Mouse (Mus musculus) liver, embryonic 14.5 days (tissue): ENCODE measurements at regions not wholly inside any gene's neighbourhood (a gene's known extent, or its start where the extent isn't known, plus 50 kb on each side); places are given as distances from the start of the nearest gene placed in this dataset.

Source experiments
- CTCF ChIP-seq: IDR thresholded peaks from 2 replicates; pipeline ENCODE4 v1.5.1; 2016; ENCODE audit warnings: antibody characterized with exemption, low read depth, control low read depth
- EP300 ChIP-seq: IDR thresholded peaks from 2 replicates; pipeline ENCODE4 v1.6.1; 2016; ENCODE audit warnings: antibody characterized with exemption, low read depth

DNA sequence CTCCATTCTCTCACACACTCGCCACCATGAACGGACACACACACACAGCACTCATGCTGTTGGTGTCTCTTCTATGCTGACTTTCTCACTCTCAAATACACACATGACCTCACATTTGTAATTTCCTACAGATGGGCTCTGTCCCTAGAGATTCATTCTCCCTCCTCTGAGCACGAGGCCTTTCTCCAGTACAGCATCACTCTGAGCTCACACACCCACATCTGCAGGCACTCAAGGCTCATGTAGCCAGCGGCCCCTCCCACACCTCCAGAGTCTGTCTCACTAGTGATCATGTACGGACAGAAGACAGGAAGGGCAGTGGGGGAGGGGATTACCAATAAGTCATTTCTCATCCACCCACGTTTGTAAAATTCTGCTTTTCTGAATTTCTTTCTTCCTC is 50.3 kb upstream of the Grem2 start:
- TF ChIP-seq CTCF, result no peak
- no peak for TF ChIP-seq EP300
